Mouse (Mus musculus) kidney, adult 2 months (tissue): ENCODE measurements at regions not wholly inside any gene's neighbourhood (a gene's known extent, or its start where the extent isn't known, plus 50 kb on each side); places are given as distances from the start of the nearest gene placed in this dataset.

Experiments
- CTCF ChIP-seq: fragments of 200-500 bp; conservative IDR thresholded peaks from 2 replicates; pipeline ENCODE4 v1.5.1; 2011; ENCODE audit warnings: low read depth, mild to moderate bottlenecking, control low read depth, low read length, moderate library complexity, mixed read lengths; ENCODE audit not compliant: insufficient read depth, insufficient read length
- POLR2A ChIP-seq: fragments of 200-500 bp; IDR thresholded peaks from one replicate; pipeline ENCODE4 v1.6.1; 2011; ENCODE audit warnings: low read depth, low read length, control low read depth

- TF ChIP-seq POLR2A (no peak), CTCF (no peak)
Observed at GRCm38 (mm10) chr6:98848835-98849234, 506.3 kb upstream of the Gm765 start.
